Mouse (Mus musculus): ENCODE data around the gene Rpgr. TPM values are rescaled to one million over a fixed set of nuclear protein-coding genes. Genes with fewer than 3 reads are reported as not detected.

Gene Rpgr
- total and polyA plus RNA-seq, 2 experiments, result 0.42 to 2.0 TPM

GRCm38 (mm10) chrX:10243916-10244315 is 27.2 kb upstream of the Rpgr start:
- 83% methylated on average over 3 of the region's 3 CpGs for WGBS
- TF ChIP-seq CTCF (IDR thresholded peaks at IDR 0.05; ENCODE audit: low read depth, low read length), result no peak
- TF ChIP-seq POLR2A (IDR thresholded peaks at IDR 0.05; ENCODE audit: extremely low read depth, insufficient read depth, low read length), result no peak

GRCm38 (mm10) chrX:10239515-10239914 is 22.8 kb upstream of the Rpgr start:
- no peaks in the 10 kb centered on the region for H3K79me2 ChIP-seq (ENCODE audit: control insufficient read depth, insufficient read depth, low read length)
- peak; percentile 97 for DNase-seq (ENCODE audit: extremely low read depth, low read depth, low spot score)
- H3K9ac ChIP-seq (ENCODE audit: low read depth, low read length), result no peak overlapping the region
- peak overlapping the region; percentile 76 for H3K27ac ChIP-seq (replicated peaks; ENCODE audit: insufficient read depth, low read depth, low read length)
- TF ChIP-seq POLR2A (IDR thresholded peaks at IDR 0.05; ENCODE audit: extremely low read depth, insufficient read depth, low read length) (no peak), CTCF (IDR thresholded peaks at IDR 0.05; ENCODE audit: low read depth, low read length) (no peak)
- H3K27me3 ChIP-seq (ENCODE audit: control insufficient read depth, insufficient read depth, low read length), result no peaks in the 10 kb centered on the region
- no peaks in the 10 kb centered on the region for H3K36me3 ChIP-seq (ENCODE audit: control insufficient read depth, insufficient read depth, low read length)
- WGBS, result 25% methylated on average over 4 of the region's 4 CpGs
- H3K4me3 ChIP-seq (ENCODE audit: insufficient read depth, low read depth, low read length), result no peak overlapping the region
- peaks cover 3% of the 10 kb centered on the region; the same call in 1 of the 2 replicates for H3K4me1 ChIP-seq (ENCODE audit: control insufficient read depth, insufficient read depth, low read length)

More at GRCm38 (mm10) chrX:10243916-10244315, 27.2 kb upstream of the Rpgr start:
- Histone ChIP-seq H3K4me3 (ENCODE audit: insufficient read depth, low read depth, low read length) (no peak overlapping the region), H3K36me3 (ENCODE audit: control insufficient read depth, insufficient read depth, low read length) (no peaks in the 10 kb centered on the region), H3K27ac (replicated peaks; ENCODE audit: insufficient read depth, low read depth, low read length) (no peak overlapping the region), H3K9ac (ENCODE audit: low read depth, low read length) (no peak overlapping the region), H3K27me3 (ENCODE audit: control insufficient read depth, insufficient read depth, low read length) (no peaks in the 10 kb centered on the region), H3K4me1 (ENCODE audit: control insufficient read depth, insufficient read depth, low read length) (peaks cover 4% of the 10 kb centered on the region; the same call in 1 of the 2 replicates), H3K79me2 (ENCODE audit: control insufficient read depth, insufficient read depth, low read length) (no peaks in the 10 kb centered on the region)
- DNase-seq (ENCODE audit: extremely low read depth, low read depth, low spot score), result no peak

- no peaks in the 10 kb centered on the region for H3K36me3 ChIP-seq (ENCODE audit: control insufficient read depth, insufficient read depth, low read length)
- H3K9ac ChIP-seq (ENCODE audit: low read depth, low read length), result no peak overlapping the region
- peaks cover 2% of the 10 kb centered on the region; the same call in 1 of the 2 replicates for H3K4me1 ChIP-seq (ENCODE audit: control insufficient read depth, insufficient read depth, low read length)
- no peaks in the 10 kb centered on the region for H3K79me2 ChIP-seq (ENCODE audit: control insufficient read depth, insufficient read depth, low read length)
- 60% methylated on average over 3 of the region's 3 CpGs for WGBS
- H3K4me3 ChIP-seq (ENCODE audit: insufficient read depth, low read depth, low read length), result no peak overlapping the region
- no peaks in the 10 kb centered on the region for H3K27me3 ChIP-seq (ENCODE audit: control insufficient read depth, insufficient read depth, low read length)
- TF ChIP-seq POLR2A (IDR thresholded peaks at IDR 0.05; ENCODE audit: extremely low read depth, insufficient read depth, low read length) (no peak), CTCF (IDR thresholded peaks at IDR 0.05; ENCODE audit: low read depth, low read length) (no peak)
- no peak overlapping the region for H3K27ac ChIP-seq (replicated peaks; ENCODE audit: insufficient read depth, low read depth, low read length)
- no peak for DNase-seq (ENCODE audit: extremely low read depth, low read depth, low spot score)
These were observed 17.9 kb upstream of the Rpgr start for GRCm38 (mm10) chrX:10234617-10235016.

- no peaks in the 10 kb centered on the region for H3K27me3 ChIP-seq (ENCODE audit: control insufficient read depth, insufficient read depth, low read length)
- peak; percentile 53 for DNase-seq (ENCODE audit: extremely low read depth, low read depth, low spot score)
- H3K4me3 ChIP-seq (ENCODE audit: insufficient read depth, low read depth, low read length), result no peak overlapping the region
- 41% methylated on average over 2 of the region's 2 CpGs for WGBS
- no peaks in the 10 kb centered on the region for H3K79me2 ChIP-seq (ENCODE audit: control insufficient read depth, insufficient read depth, low read length)
- TF ChIP-seq POLR2A (IDR thresholded peaks at IDR 0.05; ENCODE audit: extremely low read depth, insufficient read depth, low read length), result no peak
- 0 out of 2 replicates have a peak, but pooled peaks have one; percentile 8 for TF ChIP-seq CTCF (IDR thresholded peaks at IDR 0.05; ENCODE audit: low read depth, low read length)
- H3K4me1 ChIP-seq (ENCODE audit: control insufficient read depth, insufficient read depth, low read length), result no peaks in the 10 kb centered on the region
- no peak overlapping the region for H3K27ac ChIP-seq (replicated peaks; ENCODE audit: insufficient read depth, low read depth, low read length)
- H3K9ac ChIP-seq (ENCODE audit: low read depth, low read length), result no peak overlapping the region
- H3K36me3 ChIP-seq (ENCODE audit: control insufficient read depth, insufficient read depth, low read length), result no peaks in the 10 kb centered on the region
These were observed 16.3 kb upstream of the Rpgr start for GRCm38 (mm10) chrX:10233051-10233450.

GRCm38 (mm10) chrX:10219281-10219680 is 2.6 kb upstream of the Rpgr start:
- Histone ChIP-seq H3K4me3 (ENCODE audit: insufficient read depth, low read depth, low read length) (no peak overlapping the region), H3K27me3 (ENCODE audit: control insufficient read depth, insufficient read depth, low read length) (no peaks in the 10 kb centered on the region), H3K36me3 (ENCODE audit: control insufficient read depth, insufficient read depth, low read length) (no peaks in the 10 kb centered on the region), H3K27ac (replicated peaks; ENCODE audit: insufficient read depth, low read depth, low read length) (no peak overlapping the region), H3K79me2 (ENCODE audit: control insufficient read depth, insufficient read depth, low read length) (no peaks in the 10 kb centered on the region), H3K9ac (ENCODE audit: low read depth, low read length) (no peak overlapping the region), H3K4me1 (ENCODE audit: control insufficient read depth, insufficient read depth, low read length) (no peaks in the 10 kb centered on the region)
- TF ChIP-seq POLR2A (IDR thresholded peaks at IDR 0.05; ENCODE audit: extremely low read depth, insufficient read depth, low read length), result no peak
- TF ChIP-seq CTCF (IDR thresholded peaks at IDR 0.05; ENCODE audit: low read depth, low read length), result no peak
- no peak for DNase-seq (ENCODE audit: extremely low read depth, low read depth, low spot score)
- WGBS, result 73% methylated on average over 6 of the region's 6 CpGs

- H3K27ac ChIP-seq (replicated peaks; ENCODE audit: insufficient read depth, low read depth, low read length), result peak overlapping the region; percentile 82
- H3K4me1 ChIP-seq (ENCODE audit: control insufficient read depth, insufficient read depth, low read length), result no peaks in the 10 kb centered on the region
- peak overlapping the region; percentile 99 for H3K4me3 ChIP-seq (ENCODE audit: insufficient read depth, low read depth, low read length)
- H3K9ac ChIP-seq (ENCODE audit: low read depth, low read length), result peak overlapping the region; percentile 88
- no peaks in the 10 kb centered on the region for H3K79me2 ChIP-seq (ENCODE audit: control insufficient read depth, insufficient read depth, low read length)
- TF ChIP-seq POLR2A (IDR thresholded peaks at IDR 0.05; ENCODE audit: extremely low read depth, insufficient read depth, low read length) (no peak), CTCF (IDR thresholded peaks at IDR 0.05; ENCODE audit: low read depth, low read length) (no peak)
- peak; percentile 67 for DNase-seq (ENCODE audit: extremely low read depth, low read depth, low spot score)
- H3K36me3 ChIP-seq (ENCODE audit: control insufficient read depth, insufficient read depth, low read length), result no peaks in the 10 kb centered on the region
- no peaks in the 10 kb centered on the region for H3K27me3 ChIP-seq (ENCODE audit: control insufficient read depth, insufficient read depth, low read length)
- WGBS, result under 1% methylated on average over 16 of the region's 16 CpGs
These were observed 748 bp downstream of the Rpgr start for GRCm38 (mm10) chrX:10215972-10216371.
